Mouse (Mus musculus): ENCODE results near the gene Vav2.

Gene Vav2

DNA sequence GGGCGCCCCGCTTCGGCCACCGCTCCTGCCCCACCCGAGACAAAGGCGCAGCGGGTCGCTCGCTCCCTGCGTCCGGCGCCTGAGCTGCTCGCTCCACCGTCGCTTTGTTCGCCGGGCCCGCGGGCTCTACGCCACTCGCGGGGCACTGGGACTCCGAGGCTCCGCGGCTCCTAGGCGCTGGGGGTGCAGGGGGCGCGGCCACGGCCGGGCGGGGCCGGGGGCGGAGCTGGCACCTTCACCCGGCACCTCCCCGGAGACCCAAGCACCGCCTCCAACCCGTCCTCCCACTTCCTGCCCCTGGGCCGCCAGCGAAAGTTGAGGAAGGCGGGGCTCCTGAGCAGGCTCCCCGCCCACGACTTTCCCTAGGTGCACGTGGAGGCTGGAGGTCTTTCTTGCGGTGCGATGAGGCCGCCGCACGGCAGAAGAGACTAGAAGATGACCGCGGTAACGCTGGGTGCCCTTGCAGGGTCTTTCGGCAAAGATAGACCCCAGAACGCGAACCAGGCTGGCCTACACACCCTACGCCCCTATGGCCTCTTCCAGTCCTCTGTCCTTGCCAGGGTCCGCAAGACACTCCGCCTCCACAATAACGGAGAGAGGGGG is at the start of gene Vav2:
Gene Vav2 (minus strand): TSS at position 179 of the 603 bp plus-strand sequence.
- peak; percentile 77 for DNase-seq (ENCODE audit: low spot score)

DNA sequence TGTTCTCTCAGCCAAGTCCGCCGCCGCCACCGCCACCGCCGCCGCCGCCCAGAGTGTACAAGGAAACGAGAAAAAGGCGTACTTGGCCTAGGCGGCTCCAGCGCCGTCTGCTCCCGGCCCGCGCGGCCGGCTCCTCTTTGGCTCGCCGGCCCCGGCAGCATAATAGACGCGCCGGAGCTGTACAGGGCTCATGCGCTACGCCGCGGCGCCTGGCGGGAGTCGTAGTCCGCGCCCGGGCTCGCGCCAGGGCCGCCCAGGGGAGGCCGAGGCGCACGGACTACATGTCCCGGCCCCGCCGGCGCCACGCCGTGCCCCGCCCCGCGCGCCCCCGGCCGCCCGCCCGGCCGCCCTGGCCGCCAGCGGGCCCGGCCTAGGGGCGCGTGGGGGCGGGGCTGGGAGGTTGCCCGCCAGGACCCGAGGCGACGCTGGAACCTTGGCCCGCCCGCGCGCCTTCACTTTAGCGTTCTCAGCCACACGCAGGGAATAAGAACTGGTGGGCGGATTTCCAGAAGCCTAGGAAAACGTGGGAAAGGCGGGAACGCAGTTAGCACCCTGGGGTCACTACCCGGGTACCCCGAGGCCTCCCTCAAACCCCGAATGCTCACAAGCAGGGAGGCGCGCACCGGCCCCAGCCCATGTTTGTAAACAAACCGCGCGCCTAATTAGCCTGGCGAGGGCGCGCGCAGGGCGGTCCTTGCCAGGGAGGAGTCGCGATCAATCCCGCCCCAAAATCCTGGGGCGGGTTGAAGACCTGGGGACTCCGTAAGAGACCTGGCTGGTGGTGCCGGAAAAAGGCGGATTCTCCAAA is 48.9 kb upstream of the Vav2 start:
- peak; percentile 91 for DNase-seq (ENCODE audit: low spot score)

GRCm38 (mm10) chr2:27474621-27475484 is 48.0 kb upstream of the Vav2 start:
- no peak for DNase-seq (ENCODE audit: low spot score)

DNA sequence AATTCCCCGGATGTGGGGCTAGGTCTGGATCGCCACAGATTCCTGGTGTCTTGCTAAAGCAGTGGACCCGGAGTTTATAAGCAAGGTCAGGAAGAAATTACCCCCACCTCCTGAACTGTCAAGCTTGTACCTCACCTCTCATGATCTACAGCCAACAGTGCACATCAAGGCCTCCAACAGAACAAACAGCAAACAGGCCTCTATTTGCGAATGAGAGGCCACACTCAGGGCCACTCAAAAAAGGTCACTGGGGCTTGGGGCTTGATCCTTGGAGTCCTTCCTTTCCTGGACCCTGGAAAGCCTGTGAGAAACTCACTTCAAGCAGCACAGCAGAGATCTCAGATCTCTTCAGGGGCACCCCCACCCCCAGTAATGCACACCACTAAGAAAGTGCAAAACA is 47.1 kb upstream of the Vav2 start:
- no peak for DNase-seq (ENCODE audit: low spot score)

GRCm38 (mm10) chr2:27473061-27473765 is 46.4 kb upstream of the Vav2 start:
- DNase-seq (ENCODE audit: low spot score) = no peak

DNA sequence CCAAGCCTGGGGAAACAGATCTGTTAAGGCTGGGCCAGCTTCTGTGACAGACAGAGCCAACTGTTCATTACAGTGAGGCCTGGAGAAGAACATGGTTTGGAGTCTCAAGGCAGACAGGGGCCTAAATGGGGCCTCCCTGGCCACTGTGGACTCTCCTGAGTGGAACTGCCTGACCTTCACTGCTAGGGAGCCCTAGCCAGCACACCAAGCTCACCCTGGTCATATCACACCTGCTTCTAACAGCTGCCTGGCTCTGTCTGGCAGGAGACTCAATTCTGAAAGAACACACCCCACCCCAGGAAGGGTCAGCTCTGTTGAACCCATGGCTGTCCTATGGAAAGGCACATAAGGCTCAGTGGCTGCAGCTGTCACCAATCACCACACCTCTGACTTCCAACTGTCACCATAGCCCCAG is 44.3 kb upstream of the Vav2 start:
- DNase-seq (ENCODE audit: low spot score) = no peak

DNA sequence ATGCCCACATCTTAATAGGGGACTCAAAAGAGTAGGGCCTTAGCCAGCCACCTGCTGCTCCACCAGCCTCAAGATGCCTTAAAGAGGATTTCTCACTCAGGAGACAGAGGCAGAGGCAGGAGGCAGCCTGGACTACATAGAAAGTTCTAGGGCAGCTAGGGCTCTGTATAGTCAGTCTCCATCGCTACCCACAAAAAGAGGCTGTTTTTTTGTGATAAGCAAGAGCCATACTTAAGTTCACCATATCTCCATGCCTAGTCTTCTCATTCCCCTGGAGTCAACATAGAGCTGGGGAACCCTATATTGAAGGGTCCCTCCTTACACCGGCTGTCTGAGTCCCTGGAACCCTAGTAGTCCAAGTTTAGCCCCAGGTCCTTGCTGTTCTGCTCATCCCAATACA is 43.7 kb upstream of the Vav2 start:
- no peak for DNase-seq (ENCODE audit: low spot score)

DNA sequence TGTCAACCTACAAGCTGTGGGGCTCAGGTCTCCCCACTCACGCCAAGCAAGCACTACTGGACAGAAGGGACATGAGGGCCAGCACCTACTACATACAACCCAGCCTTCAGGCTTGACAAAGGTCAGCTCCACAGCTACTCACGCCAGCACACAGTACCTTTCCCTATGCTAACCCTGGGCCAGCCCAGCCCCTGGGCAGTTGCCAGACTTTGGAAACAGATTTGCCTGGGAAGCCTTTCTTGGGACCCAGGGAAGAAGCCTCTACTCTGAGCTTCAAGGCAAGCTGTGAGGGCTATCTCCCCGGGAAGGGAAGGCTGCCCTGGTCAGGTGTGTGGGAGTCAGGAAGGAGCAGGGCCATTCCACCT is 43.1 kb upstream of the Vav2 start:
- no peak for DNase-seq (ENCODE audit: low spot score)

DNA sequence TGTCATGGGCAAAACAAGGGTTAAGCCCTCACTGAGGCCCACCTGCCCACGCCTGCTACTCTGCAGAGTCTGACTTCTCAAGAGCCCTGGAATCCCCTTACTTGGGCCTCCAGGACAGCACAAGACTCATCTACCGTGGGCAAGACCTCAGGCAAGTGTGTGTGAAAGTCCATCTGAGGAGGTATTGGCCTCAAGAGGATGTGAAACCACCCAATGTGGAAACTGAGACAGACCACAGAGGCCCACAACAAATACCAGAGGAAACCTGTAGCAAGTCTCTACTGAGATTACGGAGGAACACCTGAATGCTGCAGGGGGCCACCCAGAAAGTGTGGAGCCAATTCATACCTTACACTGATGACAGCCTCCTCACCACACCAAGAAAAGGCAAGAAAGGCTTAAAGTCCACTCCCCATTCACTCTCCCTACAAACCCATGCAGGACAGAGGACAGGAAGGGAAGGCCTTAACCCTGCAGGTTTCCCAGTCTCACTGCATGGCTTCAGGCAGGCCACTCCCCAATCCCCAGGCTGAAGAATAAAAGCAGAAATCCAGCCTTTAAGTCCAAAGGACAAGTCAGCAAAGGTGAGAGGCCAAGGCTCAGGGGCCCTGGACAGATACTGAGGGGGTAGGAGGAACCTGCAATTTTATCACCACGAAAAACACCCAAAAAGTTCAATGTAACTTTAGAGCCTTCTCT is 42.6 kb upstream of the Vav2 start:
- DNase-seq (ENCODE audit: low spot score) = no peak

DNA sequence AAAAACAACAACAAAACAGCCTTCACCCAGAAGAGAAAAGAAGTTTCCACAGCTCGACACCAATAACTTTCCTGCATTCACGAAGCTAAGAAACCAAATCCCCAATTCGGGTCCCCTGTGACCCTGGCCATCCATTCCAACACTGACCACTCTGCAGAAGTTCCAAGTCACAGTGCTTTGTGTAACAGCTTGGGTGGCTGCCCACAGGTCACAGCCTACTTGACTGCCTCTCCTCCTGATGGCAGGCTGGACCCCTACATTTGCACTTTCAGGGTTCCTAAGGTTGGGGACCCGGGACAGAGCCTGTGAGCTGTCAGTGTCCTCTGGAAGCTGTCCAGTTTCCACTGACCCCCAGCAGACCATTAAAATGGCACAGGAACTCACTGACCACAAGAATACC is 36.1 kb upstream of the Vav2 start:
- DNase-seq (ENCODE audit: low spot score) = no peak

DNA sequence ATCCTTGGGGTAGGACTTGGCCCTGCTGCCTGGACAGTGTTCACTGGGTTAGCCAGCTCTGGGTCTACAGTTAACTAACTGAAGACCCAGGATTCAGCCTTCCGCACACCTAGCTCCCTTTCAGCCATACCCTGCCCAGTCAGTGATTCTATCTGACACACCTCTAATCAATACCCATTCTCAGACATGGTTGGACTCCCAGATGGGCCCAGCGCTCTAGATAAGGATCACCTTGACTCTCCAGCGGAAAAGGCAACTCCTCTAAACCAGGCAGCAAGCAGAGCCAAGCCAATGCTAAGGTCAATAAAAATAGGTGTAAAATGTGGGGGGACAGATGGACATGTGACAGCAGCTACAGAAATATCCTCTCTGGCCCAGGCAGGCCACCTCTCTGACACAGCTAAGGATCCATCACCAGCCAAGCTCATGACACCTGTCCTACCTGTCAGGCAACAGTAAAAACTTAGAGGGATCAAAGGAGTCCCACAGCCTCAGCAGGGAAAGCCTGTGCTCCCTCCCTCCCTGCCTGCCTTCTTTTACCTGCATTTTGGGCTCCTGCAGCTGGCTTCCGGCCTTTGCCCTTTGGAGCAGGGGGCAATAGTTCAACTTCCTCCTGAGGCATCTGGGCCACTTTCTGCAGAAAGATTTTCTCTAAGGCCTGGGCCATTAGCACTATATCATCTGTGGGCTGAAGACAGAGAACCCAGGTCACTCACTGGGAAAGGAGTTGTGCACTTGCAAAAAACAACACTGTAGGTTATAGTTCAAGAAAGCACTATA is 35.2 kb upstream of the Vav2 start:
- DNase-seq (ENCODE audit: low spot score) = no peak

- DNase-seq (ENCODE audit: low spot score) = no peak
Observed at GRCm38 (mm10) chr2:27460651-27461050, 33.8 kb upstream of the Vav2 start.

- DNase-seq (ENCODE audit: low spot score) = no peak
Observed at GRCm38 (mm10) chr2:27460163-27460562, 33.3 kb upstream of the Vav2 start.

DNA sequence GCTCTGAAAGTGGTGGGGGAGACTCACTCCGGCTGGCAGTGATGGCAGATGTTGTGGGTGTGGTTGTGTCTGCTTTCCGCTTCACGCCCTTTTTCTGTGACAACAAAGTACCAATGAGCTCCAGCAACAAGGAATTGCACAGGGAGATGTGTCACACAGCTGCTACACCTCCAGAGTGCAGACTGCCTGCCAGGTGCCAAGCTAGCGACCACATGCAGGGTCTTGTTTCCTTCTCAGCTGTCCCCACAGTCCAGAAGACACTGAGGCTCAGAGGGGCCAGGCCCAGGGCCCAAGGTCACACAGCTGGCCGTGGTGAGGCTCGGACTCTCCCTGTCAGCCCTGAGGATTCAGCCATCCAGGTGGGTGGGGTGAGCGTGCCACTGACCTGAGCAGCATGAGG is 32.9 kb upstream of the Vav2 start:
- DNase-seq (ENCODE audit: low spot score) = no peak

DNA sequence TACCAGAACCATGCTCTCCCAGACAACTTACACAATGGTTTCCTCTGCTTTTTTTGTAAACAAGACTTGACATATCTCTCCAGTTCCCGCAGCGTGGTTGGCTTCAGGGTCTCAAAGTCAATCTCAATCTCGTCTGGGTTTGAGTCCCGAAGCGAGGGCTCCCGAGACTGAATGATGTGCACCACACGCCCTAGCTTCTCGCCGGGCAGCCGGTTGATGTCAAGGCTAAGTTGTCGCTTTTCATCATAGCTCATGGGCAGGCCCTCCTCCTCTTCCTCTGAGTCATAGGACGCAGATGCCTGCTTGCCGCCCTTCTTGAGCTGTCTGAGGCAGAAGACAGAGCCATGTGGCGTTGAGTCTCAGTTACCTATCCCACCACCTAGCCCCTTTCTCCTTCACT is 23.4 kb upstream of the Vav2 start:
- no peak for DNase-seq (ENCODE audit: low spot score)

- DNase-seq (ENCODE audit: low spot score) = no peak
Observed at GRCm38 (mm10) chr2:27447782-27448181, 20.9 kb upstream of the Vav2 start.

DNA sequence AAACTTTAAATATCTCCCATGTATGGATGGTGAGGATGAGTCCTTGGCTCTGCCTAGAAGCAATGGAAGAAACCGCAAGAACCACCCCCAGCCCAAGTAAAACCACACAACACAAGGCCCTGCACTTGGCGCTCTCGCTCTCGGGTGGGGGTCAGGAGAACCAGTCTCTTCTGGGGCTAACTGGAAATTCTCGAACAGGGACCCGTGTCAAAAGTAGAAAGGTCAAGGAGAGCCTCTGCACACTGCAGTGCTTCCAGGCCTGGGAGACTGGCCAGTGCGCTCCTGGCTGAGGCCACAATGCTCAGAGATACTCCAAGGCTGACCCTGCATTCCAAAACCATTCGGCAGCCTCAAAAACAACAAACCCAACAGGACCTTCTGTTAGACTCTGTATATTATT is 20.0 kb upstream of the Vav2 start:
- DNase-seq (ENCODE audit: low spot score) = no peak

GRCm38 (mm10) chr2:27445910-27446309 is 19.1 kb upstream of the Vav2 start:
- no peak for DNase-seq (ENCODE audit: low spot score)

- DNase-seq (ENCODE audit: low spot score) = no peak
Observed at GRCm38 (mm10) chr2:27443450-27443708, 16.5 kb upstream of the Vav2 start.

GRCm38 (mm10) chr2:27442708-27443449 is 16.0 kb upstream of the Vav2 start:
- no peak for DNase-seq (ENCODE audit: low spot score)

Data from left cerebral cortex, adult 11 months (tissue).